Mouse (Mus musculus) hindbrain, embryonic 13.5 days (tissue): ENCODE measurements at regions not wholly inside any gene's neighbourhood (a gene's known extent, or its start where the extent isn't known, plus 50 kb on each side); places are given as distances from the start of the nearest gene placed in this dataset.

ENCODE experiments used
- ATAC-seq: fragments of 200-750 bp; cut with Nextera tagmentation; 2 replicates; pipeline ENCODE4 v1.8.0; 2017; ENCODE audit warnings: moderate TSS enrichment; ENCODE audit not compliant: low FRiP score
- H3K27ac ChIP-seq: fragments of 300-500 bp; sonication (generic); 2 replicates; pipeline ENCODE4 v1.5.1; 2015; ENCODE audit warnings: inconsistent platforms, mild to moderate bottlenecking, moderate library complexity
- H3K27me3 ChIP-seq: fragments of 300-500 bp; sonication (generic); 2 replicates; pipeline ENCODE4 v1.6.1; 2015; ENCODE audit warnings: mild to moderate bottlenecking, inconsistent platforms
- H3K36me3 ChIP-seq: fragments of 300-500 bp; sonication (generic); 2 replicates; pipeline ENCODE4 v1.6.1; 2015; ENCODE audit warnings: mild to moderate bottlenecking, inconsistent platforms
- H3K4me1 ChIP-seq: fragments of 300-500 bp; sonication (generic); replicated peaks from 2 replicates; pipeline ENCODE4 v1.6.1; 2015; ENCODE audit warnings: inconsistent platforms
- H3K4me2 ChIP-seq: fragments of 300-500 bp; sonication (generic); 2 replicates; pipeline ENCODE4 v1.6.1; 2015; ENCODE audit warnings: inconsistent platforms, mild to moderate bottlenecking, moderate library complexity
- H3K4me3 ChIP-seq: fragments of 300-500 bp; sonication (generic); 2 replicates; pipeline ENCODE4 v1.5.1; 2015; ENCODE audit warnings: mild to moderate bottlenecking, inconsistent platforms
- H3K9ac ChIP-seq: fragments of 300-500 bp; sonication (generic); 2 replicates; pipeline ENCODE4 v1.6.1; 2015; ENCODE audit warnings: mild to moderate bottlenecking, inconsistent platforms
- H3K9me3 ChIP-seq: fragments of 300-500 bp; sonication (generic); 2 replicates; pipeline ENCODE4 v1.6.1; 2016; ENCODE audit warnings: inconsistent platforms
- WGBS: fragments of 180-500 bp; shearing (Covaris S2); methylation state at CpG from one replicate; pipeline ENCODE4 v1.1.7; 2015; 5-methylcytosine and 5-hydroxymethylcytosine counted together

DNA sequence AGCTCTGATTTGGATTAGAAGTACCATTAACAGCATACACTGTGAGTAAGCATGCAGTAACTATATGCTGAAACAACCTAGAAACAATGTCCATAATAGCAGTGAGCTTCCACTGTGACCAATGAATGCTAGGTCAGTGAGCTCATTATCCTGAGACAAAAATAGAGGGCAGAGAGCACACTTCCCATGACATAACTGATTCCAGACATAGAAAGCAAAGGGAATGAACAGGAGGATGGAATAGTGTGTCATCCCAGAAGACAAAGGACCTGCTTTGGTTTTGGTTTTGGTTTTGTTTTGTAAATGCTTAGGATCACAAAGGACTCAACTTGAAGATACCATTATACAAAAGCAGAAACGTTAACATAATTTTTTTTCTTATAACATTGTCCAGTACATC, 150.8 kb upstream of the Nr3c2 start:
- Histone ChIP-seq H3K9me3 (no peaks in the 10 kb centered on the region), H3K4me2 (no peak overlapping the region), H3K9ac (no peak overlapping the region), H3K36me3 (no peaks in the 10 kb centered on the region), H3K4me3 (no peak overlapping the region), H3K4me1 (no peaks in the 10 kb centered on the region), H3K27me3 (no peaks in the 10 kb centered on the region), H3K27ac (no peak overlapping the region)
- whole genome bisulfite sequencing, result 19% methylated on average over 1 of the region's 1 CpGs
- no peak for ATAC-seq

DNA sequence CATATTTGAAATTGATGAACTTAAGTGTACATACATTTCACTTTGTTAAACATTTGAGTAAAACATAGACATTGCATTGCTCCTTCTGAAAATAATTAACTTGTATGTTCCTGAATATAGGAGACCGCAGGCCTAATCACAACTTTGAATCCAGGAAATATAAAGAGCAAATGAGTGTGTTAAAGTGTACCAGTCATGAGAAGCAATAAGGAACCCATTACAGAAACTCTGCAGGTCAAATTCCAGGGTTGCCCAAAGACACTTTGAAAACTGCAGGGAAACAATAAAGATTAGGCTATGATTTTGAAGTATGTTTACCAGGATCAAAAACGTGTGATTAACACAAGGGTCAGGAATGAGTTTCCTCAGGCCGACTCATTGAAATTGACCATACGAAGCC, 149.0 kb upstream of the Nr3c2 start:
- 85% methylated on average over 4 of the region's 4 CpGs for WGBS
- H3K36me3 ChIP-seq, result no peaks in the 10 kb centered on the region
- no peak overlapping the region for H3K27ac ChIP-seq
- H3K9ac ChIP-seq, result no peak overlapping the region
- H3K27me3 ChIP-seq, result no peaks in the 10 kb centered on the region
- ATAC-seq, result no peak
- H3K4me3 ChIP-seq, result no peak overlapping the region
- H3K4me2 ChIP-seq, result no peak overlapping the region
- H3K9me3 ChIP-seq, result no peaks in the 10 kb centered on the region
- no peaks in the 10 kb centered on the region for H3K4me1 ChIP-seq

DNA sequence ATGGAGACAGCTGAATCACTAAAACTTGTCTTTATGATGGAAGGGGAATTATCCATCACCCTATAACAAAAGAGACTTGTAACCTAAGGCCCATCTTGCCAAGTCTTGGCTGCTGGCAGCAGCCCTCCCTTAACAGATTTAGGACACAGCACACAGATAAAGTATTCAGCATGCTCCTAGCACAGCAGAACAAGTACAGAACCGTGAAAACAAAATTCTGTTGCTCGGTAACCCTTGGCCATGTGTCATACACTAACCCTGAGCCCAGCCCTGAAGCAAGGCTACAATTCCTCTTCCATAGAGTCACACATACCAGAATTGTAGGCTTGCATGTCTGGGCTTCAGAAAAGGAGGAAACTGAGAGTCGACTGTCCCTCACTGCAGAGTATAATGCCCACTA, 145.1 kb upstream of the Nr3c2 start:
- Histone ChIP-seq H3K4me3 (no peak overlapping the region), H3K36me3 (no peaks in the 10 kb centered on the region), H3K4me1 (no peaks in the 10 kb centered on the region), H3K27me3 (no peaks in the 10 kb centered on the region), H3K27ac (no peak overlapping the region), H3K9me3 (no peaks in the 10 kb centered on the region), H3K9ac (no peak overlapping the region), H3K4me2 (no peak overlapping the region)
- 0 out of 2 replicates have a peak, but pooled peaks have one; percentile 46 for ATAC-seq
- WGBS, result 65% methylated on average over 3 of the region's 3 CpGs

DNA sequence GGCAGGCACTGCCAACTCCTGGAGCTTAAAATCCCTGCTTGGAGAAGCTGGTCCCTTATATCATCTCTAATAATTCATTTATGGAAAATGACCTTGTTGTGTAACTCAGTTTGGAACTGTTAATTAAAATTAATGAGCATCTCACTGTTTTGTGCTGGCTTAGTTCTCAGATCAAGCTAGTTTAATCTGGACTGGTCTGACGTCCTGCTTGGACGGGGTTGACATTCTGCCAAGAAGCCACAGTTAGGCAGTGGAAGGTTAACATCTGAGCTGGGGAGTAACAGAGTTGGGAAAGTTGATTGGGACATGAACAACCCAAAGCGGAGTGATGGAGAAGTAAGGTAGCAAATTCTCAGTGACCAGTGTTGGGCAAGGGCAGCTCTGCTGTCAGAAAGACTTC, 135.0 kb upstream of the Nr3c2 start:
- Histone ChIP-seq H3K4me3 (no peak overlapping the region), H3K36me3 (no peaks in the 10 kb centered on the region), H3K27ac (no peak overlapping the region), H3K27me3 (no peaks in the 10 kb centered on the region), H3K4me2 (no peak overlapping the region), H3K9ac (no peak overlapping the region), H3K4me1 (no peaks in the 10 kb centered on the region), H3K9me3 (no peaks in the 10 kb centered on the region)
- WGBS, result 83% methylated on average over 3 of the region's 3 CpGs
- ATAC-seq, result no peak

DNA sequence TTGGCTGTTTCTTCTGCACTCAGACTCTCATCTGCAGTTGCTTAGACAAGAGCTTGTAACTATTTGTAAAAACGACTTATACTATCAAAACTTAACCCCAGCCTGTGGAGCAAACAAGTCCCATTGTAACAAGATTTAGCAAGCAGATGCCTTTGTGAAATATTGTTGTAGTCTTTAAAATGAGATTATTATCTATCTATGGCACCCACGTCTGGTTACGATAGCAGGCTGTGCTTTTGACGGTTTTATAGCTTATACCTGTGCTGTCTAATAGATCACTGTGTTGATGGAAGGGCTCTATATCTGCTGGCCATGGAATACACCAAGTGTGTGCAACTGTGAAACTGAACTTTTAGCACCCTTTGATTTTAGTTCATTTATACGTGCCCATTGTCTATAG, 130.9 kb upstream of the Nr3c2 start:
- H3K4me3 ChIP-seq, result no peak overlapping the region
- ATAC-seq, result no peak
- no peaks in the 10 kb centered on the region for H3K9me3 ChIP-seq
- H3K4me1 ChIP-seq, result no peaks in the 10 kb centered on the region
- H3K4me2 ChIP-seq, result no peak overlapping the region
- no peak overlapping the region for H3K9ac ChIP-seq
- no peaks in the 10 kb centered on the region for H3K36me3 ChIP-seq
- no peak overlapping the region for H3K27ac ChIP-seq
- WGBS, result 83% methylated on average over 5 of the region's 5 CpGs
- H3K27me3 ChIP-seq, result no peaks in the 10 kb centered on the region

DNA sequence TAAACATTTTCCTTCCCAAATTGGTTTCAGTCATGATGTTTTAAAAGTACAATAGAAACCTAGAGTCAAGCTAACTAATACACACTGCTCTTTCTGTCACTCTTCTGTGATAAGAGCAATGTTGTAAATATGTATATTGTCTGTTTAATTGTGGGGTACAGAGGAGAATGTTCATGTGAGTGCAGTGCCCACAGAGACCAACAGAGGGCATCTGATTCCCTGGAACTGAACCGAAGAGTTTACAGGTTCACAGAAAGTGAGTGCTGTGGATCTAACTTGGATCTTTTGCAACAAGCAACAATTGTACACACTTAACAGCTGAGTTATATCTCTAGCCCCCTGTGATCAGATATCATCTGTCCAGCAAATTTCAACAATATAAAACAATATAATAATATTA, 111.5 kb upstream of the Nr3c2 start:
- Histone ChIP-seq H3K9me3 (no peaks in the 10 kb centered on the region), H3K27ac (no peak overlapping the region), H3K4me3 (no peak overlapping the region), H3K36me3 (no peaks in the 10 kb centered on the region), H3K9ac (no peak overlapping the region), H3K4me2 (no peak overlapping the region), H3K4me1 (no peaks in the 10 kb centered on the region), H3K27me3 (no peaks in the 10 kb centered on the region)
- no peak for ATAC-seq
- WGBS, result 80% methylated on average over 1 of the region's 1 CpGs

DNA sequence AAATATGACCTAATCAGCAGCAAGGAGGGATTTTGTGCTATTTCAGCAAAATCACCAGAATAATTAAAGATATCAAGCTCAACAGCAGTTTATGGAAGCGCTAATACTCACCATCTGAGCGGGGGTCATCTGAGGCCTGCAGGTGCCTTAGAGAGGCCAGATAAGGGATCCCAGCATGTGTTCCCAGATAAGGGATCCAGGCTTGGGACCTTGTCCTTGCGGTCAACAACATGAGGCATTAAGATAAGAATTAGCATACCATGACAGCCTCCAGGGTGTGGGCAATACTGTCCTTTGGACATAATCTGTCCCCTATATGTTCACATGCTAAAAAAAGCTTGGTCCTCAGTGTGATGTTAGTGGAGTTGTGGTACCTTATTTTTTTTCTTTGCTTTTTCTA, 105.4 kb upstream of the Nr3c2 start:
- Histone ChIP-seq H3K9me3 (no peaks in the 10 kb centered on the region), H3K9ac (no peak overlapping the region), H3K4me2 (no peak overlapping the region), H3K4me3 (no peak overlapping the region), H3K4me1 (no peaks in the 10 kb centered on the region), H3K27me3 (no peaks in the 10 kb centered on the region), H3K27ac (no peak overlapping the region), H3K36me3 (no peaks in the 10 kb centered on the region)
- ATAC-seq, result no peak
- WGBS, result 93% methylated on average over 3 of the region's 3 CpGs

DNA sequence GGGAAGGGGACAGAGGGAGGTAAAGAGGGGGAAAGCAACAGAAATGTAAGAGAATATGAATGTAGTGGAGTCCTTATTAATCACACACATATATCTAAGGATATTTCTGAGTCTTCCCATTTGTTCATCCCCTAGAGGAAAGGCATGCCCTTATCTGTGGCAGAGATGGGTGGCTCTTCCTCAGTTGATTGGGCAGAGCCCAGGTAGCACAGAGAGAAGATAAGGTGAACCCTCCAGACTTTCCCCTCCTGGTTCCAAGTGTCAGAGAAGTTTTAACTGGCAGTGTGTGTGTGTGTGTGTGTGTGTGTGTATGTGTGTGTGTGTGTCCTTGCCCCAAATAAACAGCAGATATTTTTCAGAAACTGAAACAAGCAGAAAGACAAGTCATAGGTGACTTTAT, 99.2 kb upstream of the Nr3c2 start:
- Histone ChIP-seq H3K27me3 (no peaks in the 10 kb centered on the region), H3K27ac (no peak overlapping the region), H3K36me3 (no peaks in the 10 kb centered on the region), H3K9ac (no peak overlapping the region), H3K9me3 (no peaks in the 10 kb centered on the region), H3K4me3 (no peak overlapping the region), H3K4me1 (no peaks in the 10 kb centered on the region), H3K4me2 (no peak overlapping the region)
- no peak for ATAC-seq

DNA sequence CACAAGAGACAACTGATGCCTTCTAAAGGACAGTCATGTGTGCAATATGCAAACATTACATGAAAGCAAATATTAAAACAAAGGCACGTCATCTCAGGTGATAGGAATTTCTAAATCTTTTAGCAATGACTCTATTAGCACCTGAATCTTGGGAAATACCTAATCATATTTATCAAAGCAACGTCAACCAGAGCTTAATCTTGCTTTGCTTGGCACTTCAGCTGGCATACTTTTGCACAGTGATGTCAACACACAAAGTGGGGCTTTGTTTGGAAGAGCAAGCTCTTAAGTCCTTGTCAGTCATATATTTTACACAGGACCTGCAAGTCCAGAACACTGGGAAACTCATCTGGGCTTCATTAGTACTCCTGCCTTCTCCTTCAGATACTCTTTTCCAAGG, 75.8 kb upstream of the Nr3c2 start:
- Histone ChIP-seq H3K27me3 (no peaks in the 10 kb centered on the region), H3K9me3 (no peaks in the 10 kb centered on the region; the same call in 1 of the 2 replicates), H3K4me3 (no peak overlapping the region), H3K9ac (no peak overlapping the region), H3K4me1 (no peaks in the 10 kb centered on the region), H3K27ac (no peak overlapping the region), H3K4me2 (no peak overlapping the region), H3K36me3 (no peaks in the 10 kb centered on the region)
- no peak for ATAC-seq
- 85% methylated on average over 2 of the region's 2 CpGs for WGBS
